Mouse (Mus musculus) liver, postnatal 0 days (tissue): ENCODE data around the gene Gm15262.

Experiments used
- CTCF ChIP-seq: sonication (generic); IDR thresholded peaks from 2 replicates; pipeline ENCODE4 v1.5.1; 2016; ENCODE audit warnings: antibody characterized with exemption, low read depth
- EP300 ChIP-seq: IDR thresholded peaks from 2 replicates; pipeline ENCODE4 v1.6.1; 2016; ENCODE audit warnings: antibody characterized with exemption, low read depth, mild to moderate bottlenecking

GRCm38 (mm10) chrX:161387942-161388341, 100.7 kb downstream of the Gm15262 start:
- TF ChIP-seq CTCF (no peak), EP300 (no peak)
